Mouse (Mus musculus) erythroblast, embryonic 14.5 days (primary cell): ENCODE measurements around the gene Rbms3.

Source experiments
- GATA1 ChIP-seq: IDR thresholded peaks from 2 replicates; pipeline ENCODE4 v1.6.1; 2012; ENCODE audit warnings: low read length, inconsistent platforms, mixed read lengths
- TAL1 ChIP-seq: IDR thresholded peaks from 3 replicates; pipeline ENCODE4 v1.6.1; 2012; ENCODE audit warnings: low read length, inconsistent platforms, mixed read lengths

GRCm38 (mm10) chr9:117151951-117152350 is 477.8 kb downstream of the Rbms3 start:
- TF ChIP-seq GATA1 (no peak), TAL1 (no peak)
